8 mouse cellular contexts compared by ENCODE assay signal in the genomic region with DNA sequence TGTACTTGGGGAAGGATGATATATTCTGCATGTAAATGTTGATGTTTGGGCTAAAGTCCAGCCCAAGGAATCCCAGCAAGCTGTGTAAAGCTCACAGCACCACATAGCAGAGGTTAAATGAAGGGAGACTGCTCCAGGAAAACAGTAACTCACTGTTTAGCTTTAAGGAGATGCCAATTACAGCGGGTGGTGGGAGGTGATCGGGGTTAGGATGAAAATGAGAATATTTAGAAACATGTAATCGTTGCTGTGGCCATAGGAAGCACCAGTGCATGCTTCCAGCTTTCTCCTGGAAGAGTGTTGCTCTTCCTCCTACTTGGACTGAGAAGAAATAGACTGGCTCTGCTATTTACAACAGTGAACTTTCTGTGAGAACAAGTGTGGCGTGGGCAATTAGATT.
A peak's percentile ranks its signal among the peaks of the same experiment; 100 is the strongest.
DNase-seq lines count a peak whose midpoint lies in the region; ATAC-seq lines count a peak whose summit lies in the region.

No protein-coding gene starts in this region.

- peaks cover 56% of the 10 kb centered on the region for H3K4me1 ChIP-seq in heart, embryonic 11.5 days (ENCODE audit: control insufficient read depth, insufficient read depth, low read length)
- H3K4me1 ChIP-seq in hindbrain, embryonic 11.5 days (replicated peaks; ENCODE audit: control insufficient read depth, insufficient read depth, low read length) = peaks cover 8% of the 10 kb centered on the region
- peaks cover 17% of the 10 kb centered on the region for H3K4me1 ChIP-seq in midbrain, embryonic 11.5 days (ENCODE audit: control insufficient read depth, insufficient read depth, low read length)

- whole genome bisulfite sequencing in heart, embryonic 11.5 days (ENCODE audit: insufficient replicate concordance) = 35% methylated on average over 4 of the region's 4 CpGs
- 12% methylated on average over 4 of the region's 4 CpGs for WGBS in hindbrain, embryonic 11.5 days
- 23% methylated on average over 4 of the region's 4 CpGs for WGBS in midbrain, embryonic 11.5 days

- H3K9me3 ChIP-seq in heart, embryonic 11.5 days (replicated peaks; ENCODE audit: control insufficient read depth, low read length) = no peaks in the 10 kb centered on the region; the same call in 1 of the 2 replicates
- no peaks in the 10 kb centered on the region for H3K9me3 ChIP-seq in hindbrain, embryonic 11.5 days (ENCODE audit: control insufficient read depth, low read length)
- H3K9me3 ChIP-seq in midbrain, embryonic 11.5 days (ENCODE audit: control insufficient read depth, low read length) = no peaks in the 10 kb centered on the region

- no peaks in the 10 kb centered on the region for H3K36me3 ChIP-seq in heart, embryonic 11.5 days (ENCODE audit: control insufficient read depth, insufficient read depth, low read length)
- H3K36me3 ChIP-seq in hindbrain, embryonic 11.5 days (ENCODE audit: control insufficient read depth, insufficient read depth, low read length) = no peaks in the 10 kb centered on the region
- H3K36me3 ChIP-seq in midbrain, embryonic 11.5 days (ENCODE audit: control insufficient read depth, insufficient read depth, low read length) = no peaks in the 10 kb centered on the region

- H3K9ac ChIP-seq in heart, embryonic 11.5 days (ENCODE audit: low read depth, low read length) = no peak overlapping the region
- H3K9ac ChIP-seq in hindbrain, embryonic 11.5 days (ENCODE audit: low read depth, low read length) = peak overlapping the region; percentile 13; the same call in 1 of the 2 replicates
- H3K9ac ChIP-seq in midbrain, embryonic 11.5 days (ENCODE audit: low read length) = peak overlapping the region; percentile 43

- intact Hi-C loops in heart, postnatal 14 days (cut with DNase I) = loop anchor here (2.0 kb wide), 1 partner anchor 17 kb away; no protein-coding TSS in a partner anchor

- no peak overlapping the region for H3K4me3 ChIP-seq in heart, embryonic 11.5 days (ENCODE audit: low read depth, low read length)
- H3K4me3 ChIP-seq in hindbrain, embryonic 11.5 days (ENCODE audit: low read depth, low read length) = no peak overlapping the region
- no peak overlapping the region for H3K4me3 ChIP-seq in midbrain, embryonic 11.5 days (ENCODE audit: low read depth, low read length)

- peak overlapping the region; percentile 60 for H3K27ac ChIP-seq in heart, embryonic 11.5 days (ENCODE audit: low read depth, low read length)
- H3K27ac ChIP-seq in hindbrain, embryonic 11.5 days (ENCODE audit: low read depth, low read length) = peak overlapping the region; percentile 63
- H3K27ac ChIP-seq in midbrain, embryonic 11.5 days (ENCODE audit: low read depth, low read length) = peak overlapping the region; percentile 84

- ATAC-seq in heart, embryonic 11.5 days (replicated peaks; ENCODE audit: insufficient number of reproducible peaks, low FRiP score, low TSS enrichment) = no peak
- no peak for ATAC-seq in hindbrain, embryonic 11.5 days (ENCODE audit: low FRiP score)
- no peak for ATAC-seq in midbrain, embryonic 11.5 days (ENCODE audit: low FRiP score)

- no peak overlapping the region for H3K4me2 ChIP-seq in heart, embryonic 11.5 days
- H3K4me2 ChIP-seq in hindbrain, embryonic 11.5 days (replicated peaks; ENCODE audit: low read depth, low read length) = peak overlapping the region; percentile 13; the same call in 1 of the 2 replicates
- peak overlapping the region; percentile 33; the same call in 1 of the 2 replicates for H3K4me2 ChIP-seq in midbrain, embryonic 11.5 days

- DNase-seq in heart, postnatal 14 days = no peak
- DNase-seq in adipocyte (ENCODE audit: low spot score) = peak; percentile 57
- no peak for DNase-seq in hindbrain, embryonic 11.5 days (ENCODE audit: low spot score)
- DNase-seq in midbrain, embryonic 11.5 days (ENCODE audit: low spot score, missing footprints) = no peak
- no peak for DNase-seq in adrenal gland, adult 18-20 months (ENCODE audit: low spot score in 2 of 2)
- no peak for DNase-seq in natural killer cell, adult 2 months (ENCODE audit: low spot score in 2 of 2)
- DNase-seq in thymus, adult 18-20 months = no peak

- no peaks in the 10 kb centered on the region for H3K27me3 ChIP-seq in heart, embryonic 11.5 days (ENCODE audit: control insufficient read depth, insufficient read depth, low read length)
- H3K27me3 ChIP-seq in hindbrain, embryonic 11.5 days (ENCODE audit: control insufficient read depth, insufficient read depth, low read length) = no peaks in the 10 kb centered on the region
- H3K27me3 ChIP-seq in midbrain, embryonic 11.5 days (ENCODE audit: control insufficient read depth, insufficient read depth, low read length) = no peaks in the 10 kb centered on the region
